Mouse (Mus musculus): Measurements from ENCODE around the gene Smok3c. TPM values are rescaled to one million over a fixed set of nuclear protein-coding genes. Genes with fewer than 3 reads are reported as not detected.
"Not testable (repeated sequence)": the region's sequence is repeated elsewhere in the genome, so short reads cannot be mapped to it uniquely, and the experiment has no call there.

Gene Smok3c
- polyA plus RNA-seq, 1 experiment from 2014 or later = not detected

GRCm38 (mm10) chr5:138104976-138105375 lies 52.0 kb downstream of the Smok3c start:
- Histone ChIP-seq H3K4me3 (ENCODE audit: low read depth, low read length) (no peak overlapping the region), H3K36me3 (replicated peaks; ENCODE audit: control insufficient read depth, insufficient read depth, low read depth, low read length) (peaks cover 9% of the 10 kb centered on the region), H3K4me2 (ENCODE audit: low read depth, low read length) (no peak overlapping the region), H3K9me3 (replicated peaks; ENCODE audit: control insufficient read depth, low read length) (no peaks in the 10 kb centered on the region), H3K27me3 (ENCODE audit: control insufficient read depth, insufficient read depth, low read length) (no peaks in the 10 kb centered on the region), H3K27ac (replicated peaks; ENCODE audit: low read depth, low read length) (no peak overlapping the region), H3K4me1 (ENCODE audit: control insufficient read depth, insufficient read depth, low read length) (no peaks in the 10 kb centered on the region), H3K9ac (replicated peaks; ENCODE audit: low read length) (no peak overlapping the region)
- ATAC-seq (replicated peaks; ENCODE audit: insufficient number of reproducible peaks, low FRiP score, low TSS enrichment, low read depth) (no peak), DNase-seq (ENCODE audit: low spot score) (no peak)
- WGBS = 91% methylated on average over 2 of the region's 2 CpGs

- ATAC-seq (replicated peaks; ENCODE audit: insufficient number of reproducible peaks, low FRiP score, low TSS enrichment, low read depth) (no peak), DNase-seq (ENCODE audit: low spot score) (no peak)
- WGBS = 58% methylated on average over 3 of the region's 3 CpGs
- H3K36me3 ChIP-seq (replicated peaks; ENCODE audit: control insufficient read depth, insufficient read depth, low read depth, low read length) = peaks cover 6% of the 10 kb centered on the region
- no peaks in the 10 kb centered on the region for H3K27me3 ChIP-seq (ENCODE audit: control insufficient read depth, insufficient read depth, low read length)
- H3K4me1 ChIP-seq (ENCODE audit: control insufficient read depth, insufficient read depth, low read length) = no peaks in the 10 kb centered on the region
- H3K4me2 ChIP-seq (ENCODE audit: low read depth, low read length) = no peak overlapping the region
- H3K9ac ChIP-seq (replicated peaks; ENCODE audit: low read length) = no peak overlapping the region
- no peak overlapping the region for H3K4me3 ChIP-seq (ENCODE audit: low read depth, low read length)
- H3K27ac ChIP-seq (replicated peaks; ENCODE audit: low read depth, low read length) = no peak overlapping the region
- no peaks in the 10 kb centered on the region for H3K9me3 ChIP-seq (replicated peaks; ENCODE audit: control insufficient read depth, low read length)
Observed at GRCm38 (mm10) chr5:138107130-138107529, 54.1 kb downstream of the Smok3c start.

- not testable (repeated sequence) for H3K9ac ChIP-seq (replicated peaks; ENCODE audit: low read length); H3K27me3 ChIP-seq (ENCODE audit: control insufficient read depth, insufficient read depth, low read length); ATAC-seq (replicated peaks; ENCODE audit: insufficient number of reproducible peaks, low FRiP score, low TSS enrichment, low read depth); H3K36me3 ChIP-seq (replicated peaks; ENCODE audit: control insufficient read depth, insufficient read depth, low read depth, low read length); H3K4me3 ChIP-seq (ENCODE audit: low read depth, low read length); H3K9me3 ChIP-seq (replicated peaks; ENCODE audit: control insufficient read depth, low read length); H3K4me1 ChIP-seq (ENCODE audit: control insufficient read depth, insufficient read depth, low read length); H3K4me2 ChIP-seq (ENCODE audit: low read depth, low read length); DNase-seq (ENCODE audit: low spot score); H3K27ac ChIP-seq (replicated peaks; ENCODE audit: low read depth, low read length)
- WGBS = 67% methylated on average over 4 of the region's 4 CpGs
Observed at GRCm38 (mm10) chr5:138109847-138110396, 56.9 kb downstream of the Smok3c start.

Other genes starting within 250 kb of the Smok3c start
- 0.28 TPM in 1 of 2 replicates, not detected in the other for gene Pilra, start 216.9 kb upstream of the Smok3c start, polyA plus RNA-seq (2014; fragmentation: Nextera tagmentation; extraction: Ambion mirVana)
- 0.40 TPM in 1 of 2 replicates, not detected in the other for gene Pilrb1, start 195.1 kb upstream of the Smok3c start, polyA plus RNA-seq (2014; fragmentation: Nextera tagmentation; extraction: Ambion mirVana)
- gene Pilrb2, start 181.4 kb upstream of the Smok3c start, polyA plus RNA-seq (2014; fragmentation: Nextera tagmentation; extraction: Ambion mirVana) = not detected in 2 replicates
- not detected in 2 replicates for gene Cyp3a13, start 131.6 kb upstream of the Smok3c start, polyA plus RNA-seq (2014; fragmentation: Nextera tagmentation; extraction: Ambion mirVana)
- gene Gjc3, start 90.1 kb upstream of the Smok3c start, polyA plus RNA-seq (2014; fragmentation: Nextera tagmentation; extraction: Ambion mirVana) = 0.29 TPM in 1 of 2 replicates, not detected in the other
- gene Azgp1, start 71.7 kb upstream of the Smok3c start, polyA plus RNA-seq (2014; fragmentation: Nextera tagmentation; extraction: Ambion mirVana) = not detected in 2 replicates
- gene Smok3a, start 31.9 kb upstream of the Smok3c start, polyA plus RNA-seq (2014; fragmentation: Nextera tagmentation; extraction: Ambion mirVana) = not detected in 2 replicates
- not detected in 2 replicates for gene Smok3b, start 31.8 kb upstream of the Smok3c start, polyA plus RNA-seq (2014; fragmentation: Nextera tagmentation; extraction: Ambion mirVana)
- gene Zkscan1, start 31.9 kb downstream of the Smok3c start, polyA plus RNA-seq (2014; fragmentation: Nextera tagmentation; extraction: Ambion mirVana) = 37.6 and 40.1 TPM in 2 replicates
- 97.3 and 110 TPM in 2 replicates for gene Zscan21, start 63.7 kb downstream of the Smok3c start, polyA plus RNA-seq (2014; fragmentation: Nextera tagmentation; extraction: Ambion mirVana)
- gene Zfp113, start 102.5 kb downstream of the Smok3c start, polyA plus RNA-seq (2014; fragmentation: Nextera tagmentation; extraction: Ambion mirVana) = 16.3 and 16.4 TPM in 2 replicates
- gene Cops6, start 107.9 kb downstream of the Smok3c start, polyA plus RNA-seq (2014; fragmentation: Nextera tagmentation; extraction: Ambion mirVana) = 272 and 292 TPM in 2 replicates
- 15.9 and 19.7 TPM in 2 replicates for gene Ap4m1, start 118.8 kb downstream of the Smok3c start, polyA plus RNA-seq (2014; fragmentation: Nextera tagmentation; extraction: Ambion mirVana)
- 303 and 307 TPM in 2 replicates for gene Mcm7, start 119.2 kb downstream of the Smok3c start, polyA plus RNA-seq (2014; fragmentation: Nextera tagmentation; extraction: Ambion mirVana)
- gene Taf6, start 134.3 kb downstream of the Smok3c start, polyA plus RNA-seq (2014; fragmentation: Nextera tagmentation; extraction: Ambion mirVana) = 120 and 125 TPM in 2 replicates
- 56.4 and 61.6 TPM in 2 replicates for gene Cnpy4, start 134.3 kb downstream of the Smok3c start, polyA plus RNA-seq (2014; fragmentation: Nextera tagmentation; extraction: Ambion mirVana)
- gene Mblac1, start 141.1 kb downstream of the Smok3c start, polyA plus RNA-seq (2014; fragmentation: Nextera tagmentation; extraction: Ambion mirVana) = 8.1 and 8.6 TPM in 2 replicates
- gene Nxpe5, start 172.7 kb downstream of the Smok3c start, polyA plus RNA-seq (2014; fragmentation: Nextera tagmentation; extraction: Ambion mirVana) = not detected in 2 replicates
- gene Lamtor4, start 202.3 kb downstream of the Smok3c start, polyA plus RNA-seq (2014; fragmentation: Nextera tagmentation; extraction: Ambion mirVana) = 36.8 and 42.9 TPM in 2 replicates
- 3.9 and 4.6 TPM in 2 replicates for gene BC037034, start 210.8 kb downstream of the Smok3c start, polyA plus RNA-seq (2014; fragmentation: Nextera tagmentation; extraction: Ambion mirVana)
- gene Gal3st4, start 219.6 kb downstream of the Smok3c start, polyA plus RNA-seq (2014; fragmentation: Nextera tagmentation; extraction: Ambion mirVana) = 4.0 and 5.4 TPM in 2 replicates
- gene Gm43720, start 226.8 kb downstream of the Smok3c start, polyA plus RNA-seq (2014; fragmentation: Nextera tagmentation; extraction: Ambion mirVana) = 0.03 TPM in 1 of 2 replicates, not detected in the other
- 10.8 and 11.9 TPM in 2 replicates for gene Gpc2, start 226.8 kb downstream of the Smok3c start, polyA plus RNA-seq (2014; fragmentation: Nextera tagmentation; extraction: Ambion mirVana)
- gene Stag3, start 227.0 kb downstream of the Smok3c start, polyA plus RNA-seq (2014; fragmentation: Nextera tagmentation; extraction: Ambion mirVana) = 4.0 and 5.8 TPM in 2 replicates